Mouse (Mus musculus): ENCODE measurements at regions not wholly inside any gene's neighbourhood (a gene's known extent, or its start where the extent isn't known, plus 50 kb on each side); places are given as distances from the start of the nearest gene placed in this dataset.

DNA sequence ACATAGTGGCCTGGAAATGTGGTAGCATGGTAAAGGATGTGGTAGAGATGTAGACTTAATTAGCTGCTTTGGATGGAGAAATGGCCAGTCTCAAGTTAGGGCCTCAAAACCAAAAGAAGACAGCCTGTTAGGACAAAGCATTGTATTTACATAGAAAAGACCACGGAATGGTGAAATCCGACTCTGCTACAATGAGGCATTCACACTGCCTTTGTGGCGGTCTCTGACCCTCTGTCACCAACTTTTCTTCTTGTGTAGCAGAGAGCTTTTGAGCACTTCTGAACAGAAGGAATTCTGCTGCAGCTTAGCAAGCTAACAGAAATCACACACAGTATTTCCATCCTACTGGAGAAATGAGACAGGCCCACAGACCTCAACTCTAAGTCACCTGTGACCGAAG, 177.7 kb downstream of the Arrdc4 start:
- no peak for DNase-seq

GRCm38 (mm10) chr7:68568127-68568510, 180.9 kb downstream of the Arrdc4 start:
- DNase-seq = no peak

- DNase-seq = no peak
Observed at GRCm38 (mm10) chr7:68567452-68568126, 181.5 kb downstream of the Arrdc4 start.

DNA sequence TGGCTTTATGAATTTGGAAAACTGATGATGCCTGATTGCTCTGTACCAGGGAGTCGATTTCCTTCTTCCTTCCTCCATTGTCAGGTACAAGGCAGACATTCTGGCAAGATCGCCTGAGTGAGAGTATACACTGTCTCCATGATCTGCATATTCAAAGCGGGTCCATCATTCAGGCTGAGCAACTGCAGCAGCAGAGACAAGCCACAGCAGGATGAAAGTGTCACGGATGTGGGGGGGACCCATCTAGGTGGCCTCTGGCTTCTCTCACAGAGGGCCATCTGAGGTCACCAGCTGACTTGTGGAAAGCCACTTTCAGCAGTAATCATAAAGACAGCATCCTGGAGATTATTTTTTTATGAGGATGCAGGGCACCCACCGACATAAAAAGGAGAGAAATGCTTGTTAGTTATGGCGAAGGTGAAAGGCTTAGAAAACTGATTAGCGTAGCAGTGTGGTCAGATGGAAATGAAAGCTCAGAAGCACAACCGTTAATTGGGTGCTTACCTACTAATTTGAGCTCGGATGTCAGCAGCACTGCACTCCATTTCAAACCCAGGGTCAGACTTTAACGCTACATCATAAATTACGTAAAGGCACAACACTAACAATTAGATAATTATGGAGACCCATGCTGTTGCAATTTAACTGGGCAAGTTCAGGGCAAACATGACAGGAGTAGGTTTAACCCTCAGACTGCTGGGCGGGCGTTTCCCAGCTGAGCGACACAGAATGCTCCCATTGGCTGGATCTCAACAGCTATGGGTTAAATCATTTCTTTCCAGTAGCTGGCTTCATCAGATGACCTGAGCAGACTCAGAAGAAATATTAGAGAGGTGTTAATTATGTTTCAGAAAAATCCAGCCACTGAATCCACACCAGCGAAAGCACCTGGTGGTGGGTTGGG, 189.3 kb downstream of the Arrdc4 start:
- no peak for DNase-seq

GRCm38 (mm10) chr7:68550330-68550729, 198.7 kb downstream of the Arrdc4 start:
- no peak for DNase-seq

DNA sequence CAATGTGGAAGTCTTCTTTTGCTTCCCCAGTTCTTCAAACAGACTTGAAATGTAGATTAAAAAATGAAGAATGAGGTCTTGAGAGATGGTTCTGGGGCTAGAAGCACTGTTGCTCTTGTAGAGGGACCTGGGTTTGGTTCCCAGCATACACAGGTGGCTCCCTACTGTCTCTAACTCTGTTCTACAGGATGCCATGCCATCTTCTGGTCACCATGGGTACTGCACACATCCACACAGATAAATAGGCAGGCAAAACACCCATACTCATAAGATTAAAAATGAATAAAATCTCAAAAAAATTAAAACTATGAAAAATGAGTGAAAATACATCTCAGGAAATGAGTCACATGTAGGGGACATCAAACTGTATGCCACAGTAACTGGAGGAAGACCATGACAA, 200.9 kb downstream of the Arrdc4 start:
- DNase-seq = no peak

GRCm38 (mm10) chr7:68544136-68544535, 204.9 kb downstream of the Arrdc4 start:
- DNase-seq = no peak

GRCm38 (mm10) chr7:68509096-68509495, 235.5 kb downstream of the Fam169b start:
- DNase-seq = no peak

DNA sequence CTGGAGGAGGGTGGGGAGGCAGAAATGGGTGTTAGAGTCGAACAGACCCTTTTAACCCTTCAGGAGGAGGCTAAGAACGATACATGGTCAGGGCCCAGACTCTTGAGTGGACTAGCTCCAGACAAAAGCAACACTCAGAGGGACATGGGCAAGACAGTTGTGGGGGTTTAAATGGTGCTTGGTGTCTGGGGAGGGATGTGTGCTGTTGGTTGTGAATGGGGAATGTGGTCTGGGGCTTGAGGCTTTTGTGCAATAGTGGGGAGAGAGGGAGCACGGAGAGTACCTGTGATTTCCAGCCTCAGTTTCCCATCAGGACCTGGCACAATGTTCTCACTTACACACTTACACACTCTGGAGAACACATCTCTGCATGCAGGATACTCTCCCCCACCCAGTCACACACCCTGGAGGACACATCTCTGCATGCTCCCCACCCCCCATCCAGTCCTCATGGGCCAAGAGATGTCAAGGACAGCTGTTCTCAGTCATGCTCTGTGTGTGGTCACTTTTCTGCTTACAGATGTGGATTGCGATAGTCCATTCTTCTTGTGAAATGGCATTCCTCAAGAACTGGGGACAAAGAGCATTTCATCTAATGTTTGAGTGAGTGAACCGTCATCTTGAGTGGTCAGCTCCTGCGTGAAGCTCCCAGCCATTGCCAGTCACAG, 217.6 kb downstream of the Fam169b start:
- DNase-seq = no peak

- DNase-seq = no peak
Observed at GRCm38 (mm10) chr7:68486676-68487075, 213.0 kb downstream of the Fam169b start.

DNA sequence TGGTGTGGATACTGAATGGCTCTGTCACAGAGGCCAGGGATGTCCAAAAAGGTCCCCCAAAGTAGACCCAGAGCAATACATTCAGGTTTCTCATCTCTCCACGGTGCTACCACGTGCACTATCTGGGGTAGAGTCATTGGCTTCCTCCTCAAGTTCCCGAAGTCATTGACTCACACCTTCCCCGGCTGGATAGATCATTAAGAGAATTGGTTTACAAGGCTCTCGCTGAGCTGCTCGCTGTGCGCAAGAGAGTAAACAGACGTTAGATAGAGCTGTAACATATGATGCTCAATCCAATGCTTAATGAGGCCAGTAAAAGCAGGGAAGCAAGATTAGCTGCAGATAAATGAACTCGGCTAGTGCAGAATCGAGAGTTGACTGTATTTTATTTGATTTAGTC, 208.9 kb downstream of the Fam169b start:
- no peak for DNase-seq

DNA sequence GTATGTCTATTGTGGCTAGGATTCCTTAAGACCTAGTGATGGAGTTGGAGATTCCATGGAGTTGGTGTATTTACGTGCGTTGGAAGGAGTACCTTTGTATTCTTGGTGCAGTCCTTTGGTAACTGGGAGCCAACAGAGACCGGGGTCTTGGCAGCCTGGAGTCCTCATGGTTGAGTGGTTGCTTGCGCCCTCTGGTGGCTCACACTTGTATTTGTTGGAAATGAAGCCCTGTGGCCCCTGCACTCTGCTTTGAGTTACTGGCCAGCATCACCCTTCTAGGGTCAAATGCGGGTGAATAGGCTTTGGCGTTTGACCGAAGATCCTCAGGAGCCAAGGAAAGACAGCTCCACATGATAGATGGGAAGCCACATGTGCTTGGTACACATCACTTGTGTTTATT, 207.1 kb downstream of the Fam169b start:
- DNase-seq = peak in 1 of 2 experiments; percentile 21

DNA sequence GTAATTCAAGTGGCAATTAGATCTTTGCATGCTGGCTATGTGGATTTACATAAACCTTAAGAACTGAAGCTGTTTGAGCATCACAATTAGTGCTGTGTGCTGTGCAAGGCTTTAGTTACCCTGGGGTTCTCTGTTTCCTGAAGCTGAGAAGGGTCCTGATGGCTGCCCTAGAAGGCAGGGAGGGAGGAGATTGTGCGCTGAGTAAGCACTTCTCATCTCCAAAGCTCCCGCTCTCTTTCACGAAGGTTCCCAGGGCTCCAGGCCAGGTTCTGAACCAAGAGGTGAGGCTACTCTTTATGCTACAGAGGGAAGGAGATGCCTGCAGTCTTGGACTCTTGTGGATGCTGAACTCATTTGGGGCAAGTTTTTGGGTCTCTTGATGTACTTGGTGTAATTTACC, 206.7 kb downstream of the Fam169b start:
- no peak for DNase-seq

GRCm38 (mm10) chr7:68478044-68478443, 204.4 kb downstream of the Fam169b start:
- DNase-seq = no peak

DNA sequence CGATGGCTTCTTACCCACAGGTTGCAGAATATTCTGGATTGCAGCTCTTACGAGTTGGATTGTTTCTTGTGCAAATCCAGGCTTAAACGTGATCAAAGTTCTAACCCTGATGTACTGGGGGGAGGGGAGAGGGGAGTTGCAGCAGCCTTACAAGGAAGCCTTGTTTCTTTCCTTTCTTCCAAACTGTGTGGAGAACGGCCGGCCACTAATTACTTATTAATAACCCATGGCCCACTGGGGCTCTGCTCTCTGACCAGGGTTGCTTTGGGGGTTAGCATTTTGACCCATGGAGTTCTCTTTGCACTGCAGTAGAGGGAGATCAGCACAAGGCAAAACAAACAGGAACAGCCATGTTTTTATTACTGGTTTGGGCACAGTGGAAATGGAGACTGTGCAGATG, 199.2 kb downstream of the Fam169b start:
- no peak for DNase-seq

- DNase-seq = no peak
Observed at GRCm38 (mm10) chr7:68470983-68471382, 197.3 kb downstream of the Fam169b start.

DNA sequence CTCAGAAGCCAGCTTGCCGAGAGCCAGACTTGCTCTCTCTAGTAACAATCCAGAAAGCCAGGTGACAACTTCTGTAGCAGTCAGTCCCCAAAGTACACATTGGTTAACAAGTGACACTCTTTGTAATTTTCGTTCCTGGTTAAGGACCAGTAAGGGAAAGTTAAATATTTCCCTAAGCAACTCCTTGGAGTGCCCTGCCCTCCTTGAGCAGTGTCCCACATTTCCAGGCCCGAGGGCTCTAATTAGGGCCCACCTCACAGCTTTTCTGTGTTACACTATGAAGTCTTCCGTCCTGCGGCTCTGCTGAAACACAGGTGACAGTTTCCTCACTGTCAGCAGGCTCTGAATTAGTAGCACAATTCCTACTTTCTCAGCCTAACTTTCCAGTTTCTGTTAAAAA, 194.9 kb downstream of the Fam169b start:
- DNase-seq = no peak

GRCm38 (mm10) chr7:68457842-68458241, 184.2 kb downstream of the Fam169b start:
- no peak for DNase-seq

DNA sequence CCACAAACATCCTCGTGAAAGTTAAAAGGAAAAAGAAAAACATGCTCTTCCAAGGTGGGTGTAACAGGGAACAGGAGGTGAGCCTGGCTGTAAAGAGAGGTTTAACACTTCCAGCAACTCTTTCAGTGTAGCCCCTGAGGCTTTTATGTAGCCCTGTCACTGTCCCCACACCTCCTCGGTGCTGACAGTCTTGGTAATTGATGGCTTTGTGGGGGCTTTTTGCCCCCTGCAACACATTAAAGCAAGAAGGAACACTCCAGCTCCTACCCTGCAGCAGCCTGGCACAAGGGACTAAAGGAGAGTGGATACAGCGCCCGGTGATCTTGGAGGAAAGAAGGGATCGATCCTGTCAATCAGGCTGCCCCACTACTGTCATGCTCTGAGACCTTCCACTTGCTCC, 181.8 kb downstream of the Fam169b start:
- no peak for DNase-seq

- no peak for DNase-seq
Observed at GRCm38 (mm10) chr7:68453028-68453692, 179.5 kb downstream of the Fam169b start.

DNA sequence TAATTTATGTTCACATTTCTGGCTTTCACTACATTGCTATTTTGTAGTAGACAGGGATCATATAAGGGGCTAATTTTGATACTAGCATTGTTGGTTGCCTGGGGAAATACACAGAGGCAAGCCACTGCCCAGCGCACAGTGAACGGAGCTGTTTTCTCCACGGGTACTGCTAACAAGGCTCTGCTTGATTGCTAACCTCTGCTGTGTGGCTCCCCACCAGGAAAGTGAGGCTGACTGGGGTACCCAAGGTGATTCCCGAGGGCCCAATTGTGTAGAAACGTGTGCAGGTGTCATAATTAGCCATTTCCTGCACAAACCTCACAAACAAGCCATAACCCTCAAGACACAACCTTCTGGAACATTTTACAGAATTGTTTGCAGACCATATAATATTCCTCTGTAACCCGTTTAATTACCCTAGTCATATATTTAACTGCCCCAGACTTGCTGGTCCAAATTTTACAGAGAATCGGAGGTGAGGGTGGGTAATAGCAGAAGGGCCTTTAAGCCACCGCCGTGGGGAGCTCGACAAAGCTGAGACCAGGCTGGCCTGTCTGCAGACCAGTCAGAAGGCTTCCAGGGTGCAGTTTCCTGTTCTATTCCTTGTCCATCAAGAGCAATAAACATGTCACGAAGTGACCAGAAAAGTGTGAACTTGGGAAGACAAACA, 170.9 kb downstream of the Fam169b start:
- DNase-seq = no peak

- DNase-seq = no peak
Observed at GRCm38 (mm10) chr7:68440661-68441150, 167.1 kb downstream of the Fam169b start.

Measured in spleen, adult 18-20 months (tissue).